Mouse (Mus musculus): ENCODE measurements around the gene Smo. TPM values are rescaled to one million over a fixed set of nuclear protein-coding genes. Genes with fewer than 3 reads are reported as not detected.

Gene Smo
- polyA plus RNA-seq, 1 experiment from 2014 or later, result 49.8 TPM

DNA sequence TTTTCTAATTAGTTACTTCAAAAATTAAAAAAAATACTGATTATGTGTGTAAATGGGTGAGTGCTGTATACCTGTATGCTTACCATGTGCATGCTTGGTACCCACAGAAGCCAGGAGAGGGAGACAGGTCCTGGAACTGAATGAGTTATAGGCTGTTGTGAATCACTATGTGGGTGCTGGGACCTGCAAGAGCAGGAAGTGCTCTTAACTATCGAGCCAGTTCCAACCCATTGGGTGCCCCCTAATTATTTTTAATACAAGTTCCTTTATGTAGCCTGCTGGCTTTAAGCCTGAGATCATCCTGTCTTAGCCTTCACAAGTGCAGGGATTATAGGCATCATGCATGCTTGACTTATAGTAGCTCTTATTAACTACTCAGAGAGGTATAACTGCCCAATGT is 38.9 kb downstream of the Smo start:
- no peaks in the 10 kb centered on the region for H3K9me3 ChIP-seq (ENCODE audit: control insufficient read depth, low read depth, low read length)
- 78% methylated on average over 1 of the region's 1 CpGs for WGBS
- no peak overlapping the region for H3K4me2 ChIP-seq (replicated peaks; ENCODE audit: low read depth, low read length)
- no peak overlapping the region for H3K9ac ChIP-seq (replicated peaks; ENCODE audit: low read depth, low read length)
- H3K36me3 ChIP-seq (ENCODE audit: control insufficient read depth, insufficient read depth, low read length), result no peaks in the 10 kb centered on the region
- no peaks in the 10 kb centered on the region for H3K27me3 ChIP-seq (ENCODE audit: control insufficient read depth, insufficient read depth, low read length)
- H3K4me1 ChIP-seq (ENCODE audit: control insufficient read depth, insufficient read depth, low read length), result no peaks in the 10 kb centered on the region
- H3K27ac ChIP-seq (ENCODE audit: low read length), result no peak overlapping the region
- ATAC-seq (ENCODE audit: insufficient number of reproducible peaks, insufficient read depth, low FRiP score, low read depth), result no peak
- no peak overlapping the region for H3K4me3 ChIP-seq (ENCODE audit: low read depth, low read length)

DNA sequence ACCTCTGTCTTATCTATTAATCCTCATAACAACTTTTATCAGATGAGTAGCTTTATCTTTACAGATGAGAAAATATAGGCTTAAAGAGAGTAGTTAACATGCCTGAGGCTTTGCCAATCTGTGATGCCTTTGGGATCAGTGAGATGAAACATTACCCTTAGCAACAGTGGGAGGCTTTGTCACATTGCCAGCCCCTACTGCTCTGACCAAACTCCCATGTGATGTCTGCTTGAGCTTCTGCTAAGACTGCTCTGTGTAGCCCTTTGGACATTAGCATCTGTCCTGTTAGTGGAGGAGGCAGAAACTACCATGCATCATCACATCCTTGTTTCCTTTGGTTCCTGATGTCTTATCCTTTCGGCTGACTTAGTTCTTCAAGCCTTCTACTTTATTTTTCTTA is 40.3 kb downstream of the Smo start:
- 76% methylated on average over 1 of the region's 1 CpGs for WGBS
- Histone ChIP-seq H3K27ac (ENCODE audit: low read length) (no peak overlapping the region), H3K36me3 (ENCODE audit: control insufficient read depth, insufficient read depth, low read length) (no peaks in the 10 kb centered on the region), H3K27me3 (ENCODE audit: control insufficient read depth, insufficient read depth, low read length) (no peaks in the 10 kb centered on the region), H3K4me1 (ENCODE audit: control insufficient read depth, insufficient read depth, low read length) (no peaks in the 10 kb centered on the region), H3K4me3 (ENCODE audit: low read depth, low read length) (no peak overlapping the region), H3K9me3 (ENCODE audit: control insufficient read depth, low read depth, low read length) (no peaks in the 10 kb centered on the region), H3K9ac (replicated peaks; ENCODE audit: low read depth, low read length) (no peak overlapping the region), H3K4me2 (replicated peaks; ENCODE audit: low read depth, low read length) (no peak overlapping the region)
- no peak for ATAC-seq (ENCODE audit: insufficient number of reproducible peaks, insufficient read depth, low FRiP score, low read depth)

DNA sequence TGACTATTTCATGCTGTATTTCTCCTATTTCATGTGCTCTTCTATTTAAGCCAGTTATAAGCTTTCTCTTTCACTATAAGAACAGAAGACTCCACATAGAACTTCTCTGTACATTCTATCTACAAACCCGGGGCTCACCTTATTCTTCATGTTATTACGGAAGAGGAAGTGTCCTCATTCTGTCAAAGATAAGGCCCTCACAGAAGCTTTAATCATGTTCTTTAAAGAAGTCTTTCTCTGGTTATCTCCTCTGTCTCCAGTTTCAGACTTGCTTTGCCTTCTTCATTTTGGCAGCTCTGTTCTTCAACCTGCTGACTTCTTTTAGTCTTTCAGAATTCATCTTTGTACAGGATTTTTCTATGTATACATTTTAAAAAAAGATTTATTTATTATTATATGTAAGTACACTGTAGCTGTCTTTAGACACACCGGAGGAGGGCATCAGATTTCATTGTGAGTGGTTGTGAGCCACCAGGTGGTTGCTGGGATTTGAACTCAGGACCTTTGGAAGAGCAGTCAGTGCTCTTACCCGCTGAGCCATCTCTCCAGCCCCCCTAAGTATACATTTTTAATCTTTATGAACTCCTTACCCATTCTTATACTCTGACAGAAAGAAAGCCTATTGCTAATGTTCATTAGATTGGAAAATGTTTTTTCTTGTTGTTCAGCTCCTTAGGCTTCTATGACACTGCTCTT is 41.4 kb downstream of the Smo start:
- 79% methylated on average over 4 of the region's 4 CpGs for WGBS

DNA sequence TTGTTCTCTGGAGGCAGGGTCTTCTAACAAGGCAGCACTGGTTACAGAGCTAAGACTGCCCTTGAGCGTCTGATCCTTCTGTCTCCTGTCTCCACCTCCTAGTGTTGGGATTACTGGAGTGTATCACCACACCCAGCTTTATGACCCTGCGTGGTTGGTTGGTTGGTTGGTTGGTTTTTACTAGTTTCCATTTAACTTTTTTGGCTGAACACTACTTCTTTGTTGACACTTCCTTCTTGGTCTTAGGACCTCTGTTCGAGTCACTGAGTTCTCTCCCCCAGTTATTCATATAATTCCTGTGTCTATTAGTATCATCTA is 41.9 kb downstream of the Smo start:
- Histone ChIP-seq H3K4me2 (replicated peaks; ENCODE audit: low read depth, low read length) (no peak overlapping the region), H3K27me3 (ENCODE audit: control insufficient read depth, insufficient read depth, low read length) (no peaks in the 10 kb centered on the region), H3K27ac (ENCODE audit: low read length) (no peak overlapping the region), H3K36me3 (ENCODE audit: control insufficient read depth, insufficient read depth, low read length) (no peaks in the 10 kb centered on the region), H3K9ac (replicated peaks; ENCODE audit: low read depth, low read length) (no peak overlapping the region), H3K4me1 (ENCODE audit: control insufficient read depth, insufficient read depth, low read length) (no peaks in the 10 kb centered on the region), H3K4me3 (ENCODE audit: low read depth, low read length) (no peak overlapping the region), H3K9me3 (ENCODE audit: control insufficient read depth, low read depth, low read length) (no peaks in the 10 kb centered on the region)
- 85% methylated on average over 3 of the region's 3 CpGs for WGBS
- ATAC-seq (ENCODE audit: insufficient number of reproducible peaks, insufficient read depth, low FRiP score, low read depth), result no peak

More for the DNA sequence above, 41.4 kb downstream of the Smo start:
- Histone ChIP-seq H3K36me3 (ENCODE audit: control insufficient read depth, insufficient read depth, low read length) (no peaks in the 10 kb centered on the region), H3K27ac (ENCODE audit: low read length) (no peak overlapping the region), H3K27me3 (ENCODE audit: control insufficient read depth, insufficient read depth, low read length) (no peaks in the 10 kb centered on the region), H3K9ac (replicated peaks; ENCODE audit: low read depth, low read length) (no peak overlapping the region), H3K4me2 (replicated peaks; ENCODE audit: low read depth, low read length) (no peak overlapping the region), H3K4me1 (ENCODE audit: control insufficient read depth, insufficient read depth, low read length) (no peaks in the 10 kb centered on the region), H3K9me3 (ENCODE audit: control insufficient read depth, low read depth, low read length) (no peaks in the 10 kb centered on the region), H3K4me3 (ENCODE audit: low read depth, low read length) (no peak overlapping the region)
- no peak for ATAC-seq (ENCODE audit: insufficient number of reproducible peaks, insufficient read depth, low FRiP score, low read depth)

DNA sequence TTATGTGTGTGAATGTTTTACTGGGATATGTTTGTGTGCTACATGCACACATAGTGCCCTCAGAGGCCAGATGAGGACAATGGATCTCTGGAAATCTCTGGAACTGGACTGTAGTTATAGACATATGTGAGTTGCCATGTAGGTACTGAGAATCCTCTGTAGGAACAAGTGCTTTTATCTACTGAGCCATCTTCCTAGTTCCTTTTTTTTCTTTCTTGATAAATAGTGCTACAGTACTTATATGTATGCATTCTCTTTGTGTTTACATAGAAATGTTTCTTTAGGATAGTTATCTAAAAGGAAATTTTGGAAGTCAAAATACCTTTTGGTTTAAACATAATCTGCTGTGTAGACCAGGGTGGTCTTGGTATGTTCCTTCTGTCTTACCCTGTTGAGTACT is 44.8 kb downstream of the Smo start:
- Histone ChIP-seq H3K4me3 (ENCODE audit: low read depth, low read length) (no peak overlapping the region), H3K27me3 (ENCODE audit: control insufficient read depth, insufficient read depth, low read length) (no peaks in the 10 kb centered on the region), H3K27ac (ENCODE audit: low read length) (no peak overlapping the region), H3K36me3 (ENCODE audit: control insufficient read depth, insufficient read depth, low read length) (no peaks in the 10 kb centered on the region), H3K4me2 (replicated peaks; ENCODE audit: low read depth, low read length) (no peak overlapping the region), H3K4me1 (ENCODE audit: control insufficient read depth, insufficient read depth, low read length) (no peaks in the 10 kb centered on the region), H3K9ac (replicated peaks; ENCODE audit: low read depth, low read length) (no peak overlapping the region), H3K9me3 (ENCODE audit: control insufficient read depth, low read depth, low read length) (no peaks in the 10 kb centered on the region)
- no peak for ATAC-seq (ENCODE audit: insufficient number of reproducible peaks, insufficient read depth, low FRiP score, low read depth)

DNA sequence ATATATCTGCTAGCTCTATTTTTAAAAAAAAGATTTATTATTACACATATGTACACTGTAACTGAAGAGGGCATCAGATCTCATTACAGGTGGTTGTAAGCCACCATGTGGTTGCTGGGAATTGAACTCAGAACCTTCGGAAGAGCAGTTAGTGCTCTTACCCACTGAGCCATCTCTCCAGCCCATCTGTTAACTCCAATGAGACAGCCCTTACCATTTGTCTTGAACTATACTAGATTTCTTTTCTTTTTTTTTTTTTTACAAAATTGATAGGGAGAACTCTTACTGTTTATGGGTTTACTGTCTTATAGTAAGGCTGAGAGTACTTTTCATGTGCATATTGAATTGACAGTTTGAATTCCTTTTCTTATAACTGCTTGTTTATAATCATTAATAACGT is 45.3 kb downstream of the Smo start:
- no peaks in the 10 kb centered on the region for H3K27me3 ChIP-seq (ENCODE audit: control insufficient read depth, insufficient read depth, low read length)
- WGBS, result 94% methylated on average over 2 of the region's 2 CpGs
- H3K4me1 ChIP-seq (ENCODE audit: control insufficient read depth, insufficient read depth, low read length), result no peaks in the 10 kb centered on the region
- no peak overlapping the region for H3K4me2 ChIP-seq (replicated peaks; ENCODE audit: low read depth, low read length)
- no peaks in the 10 kb centered on the region for H3K9me3 ChIP-seq (ENCODE audit: control insufficient read depth, low read depth, low read length)
- H3K9ac ChIP-seq (replicated peaks; ENCODE audit: low read depth, low read length), result no peak overlapping the region
- no peak overlapping the region for H3K27ac ChIP-seq (ENCODE audit: low read length)
- H3K36me3 ChIP-seq (ENCODE audit: control insufficient read depth, insufficient read depth, low read length), result no peaks in the 10 kb centered on the region
- H3K4me3 ChIP-seq (ENCODE audit: low read depth, low read length), result no peak overlapping the region
- ATAC-seq (ENCODE audit: insufficient number of reproducible peaks, insufficient read depth, low FRiP score, low read depth), result no peak

DNA sequence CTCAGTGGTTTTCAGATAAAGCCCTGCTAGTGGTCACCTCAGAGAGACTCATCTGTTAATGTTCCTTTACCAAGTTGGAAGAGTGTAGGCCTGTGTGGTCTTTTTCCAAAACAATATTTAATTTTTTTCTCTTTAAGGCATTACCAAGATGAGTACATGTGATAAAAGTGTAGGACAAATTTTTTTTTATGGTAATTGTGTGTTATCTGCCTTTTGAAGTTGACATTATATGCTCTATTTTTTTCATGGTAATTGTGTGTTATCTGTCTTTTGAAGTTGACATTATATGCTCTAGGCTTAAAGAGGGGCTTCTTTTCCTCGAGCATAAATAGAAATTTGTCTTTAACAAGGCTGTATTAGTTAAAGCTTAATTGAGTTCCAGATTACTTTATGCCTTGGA is 46.9 kb downstream of the Smo start:
- Histone ChIP-seq H3K27ac (ENCODE audit: low read length) (no peak overlapping the region), H3K4me2 (replicated peaks; ENCODE audit: low read depth, low read length) (no peak overlapping the region), H3K27me3 (ENCODE audit: control insufficient read depth, insufficient read depth, low read length) (no peaks in the 10 kb centered on the region), H3K4me1 (ENCODE audit: control insufficient read depth, insufficient read depth, low read length) (no peaks in the 10 kb centered on the region), H3K36me3 (ENCODE audit: control insufficient read depth, insufficient read depth, low read length) (no peaks in the 10 kb centered on the region), H3K4me3 (ENCODE audit: low read depth, low read length) (no peak overlapping the region), H3K9ac (replicated peaks; ENCODE audit: low read depth, low read length) (no peak overlapping the region), H3K9me3 (ENCODE audit: control insufficient read depth, low read depth, low read length) (no peaks in the 10 kb centered on the region)
- no peak for ATAC-seq (ENCODE audit: insufficient number of reproducible peaks, insufficient read depth, low FRiP score, low read depth)
- WGBS, result 63% methylated on average over 1 of the region's 1 CpGs

DNA sequence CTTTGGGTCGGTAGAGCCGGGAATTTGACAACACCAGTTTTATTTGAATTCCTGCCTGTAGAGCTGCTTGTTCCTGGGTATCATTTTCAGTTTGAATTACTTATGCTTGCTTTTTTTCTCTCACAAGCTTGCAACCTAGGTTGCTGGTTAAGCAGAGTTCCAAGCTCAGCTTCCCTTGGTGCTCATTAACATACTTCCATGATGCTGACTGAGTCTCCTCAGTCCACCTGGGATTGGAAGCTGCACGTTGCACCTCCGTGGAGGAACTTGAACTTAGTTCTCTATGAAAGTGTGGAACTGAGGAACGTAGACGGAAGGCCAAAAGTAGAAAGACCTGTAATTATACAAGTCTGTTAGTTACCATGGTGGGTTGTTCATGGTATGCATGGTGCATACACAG is 48.7 kb downstream of the Smo start:
- Histone ChIP-seq H3K27ac (ENCODE audit: low read length) (no peak overlapping the region), H3K9ac (replicated peaks; ENCODE audit: low read depth, low read length) (no peak overlapping the region), H3K9me3 (ENCODE audit: control insufficient read depth, low read depth, low read length) (no peaks in the 10 kb centered on the region), H3K36me3 (ENCODE audit: control insufficient read depth, insufficient read depth, low read length) (no peaks in the 10 kb centered on the region), H3K4me2 (replicated peaks; ENCODE audit: low read depth, low read length) (no peak overlapping the region), H3K4me1 (ENCODE audit: control insufficient read depth, insufficient read depth, low read length) (no peaks in the 10 kb centered on the region), H3K4me3 (ENCODE audit: low read depth, low read length) (no peak overlapping the region), H3K27me3 (ENCODE audit: control insufficient read depth, insufficient read depth, low read length) (no peaks in the 10 kb centered on the region)
- WGBS, result 86% methylated on average over 6 of the region's 6 CpGs
- ATAC-seq (ENCODE audit: insufficient number of reproducible peaks, insufficient read depth, low FRiP score, low read depth), result no peak

DNA sequence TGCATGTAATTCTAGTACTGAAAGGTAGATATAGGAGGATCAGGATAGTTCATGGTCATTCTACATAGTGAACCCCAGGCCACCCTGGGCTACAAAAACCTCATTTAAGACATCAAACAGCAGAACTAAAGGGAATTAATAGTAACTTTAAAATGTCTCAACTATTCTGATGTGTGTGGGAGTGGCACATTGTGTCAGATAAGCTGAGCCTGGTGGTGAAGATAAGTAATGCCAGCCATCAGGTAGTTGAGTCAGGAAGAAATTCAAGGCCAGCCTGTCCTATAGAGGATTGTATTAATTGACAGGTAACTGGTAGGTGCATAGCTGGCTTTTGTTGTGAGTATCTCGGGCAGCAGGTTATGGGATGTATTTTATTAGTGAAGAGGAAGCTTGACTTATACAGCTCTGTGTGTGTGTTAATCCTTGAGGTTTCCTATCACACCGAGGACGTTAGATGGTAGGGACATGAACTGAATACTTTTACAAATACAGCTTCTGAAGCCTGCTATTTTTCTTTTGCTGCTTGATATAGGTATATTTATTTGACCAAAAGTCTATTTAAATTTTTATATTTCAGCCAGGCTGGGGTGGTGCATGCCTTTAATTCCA is 49.2 kb downstream of the Smo start:
- no peak overlapping the region for H3K9ac ChIP-seq (replicated peaks; ENCODE audit: low read depth, low read length)

More for the DNA sequence above, 49.2 kb downstream of the Smo start:
- 86% methylated on average over 3 of the region's 3 CpGs for WGBS
- Histone ChIP-seq H3K9me3 (ENCODE audit: control insufficient read depth, low read depth, low read length) (no peaks in the 10 kb centered on the region), H3K4me1 (ENCODE audit: control insufficient read depth, insufficient read depth, low read length) (no peaks in the 10 kb centered on the region), H3K36me3 (ENCODE audit: control insufficient read depth, insufficient read depth, low read length) (no peaks in the 10 kb centered on the region), H3K27me3 (ENCODE audit: control insufficient read depth, insufficient read depth, low read length) (no peaks in the 10 kb centered on the region), H3K4me3 (ENCODE audit: low read depth, low read length) (no peak overlapping the region), H3K27ac (ENCODE audit: low read length) (no peak overlapping the region), H3K4me2 (replicated peaks; ENCODE audit: low read depth, low read length) (no peak overlapping the region)
- ATAC-seq (ENCODE audit: insufficient number of reproducible peaks, insufficient read depth, low FRiP score, low read depth), result no peak
